Mouse (Mus musculus) hindbrain, embryonic 12.5 days (tissue): Measurements from ENCODE around the gene Ppan. TPM values are rescaled to one million over a fixed set of nuclear protein-coding genes. Genes with fewer than 3 reads are reported as not detected.
A peak's percentile ranks its signal among the peaks of the same experiment; 100 is the strongest.

Source experiments
- ATAC-seq: fragments of 200-750 bp; cut with Nextera tagmentation; 2 replicates; pipeline ENCODE4 v1.8.0; 2017; ENCODE audit warnings: moderate TSS enrichment; ENCODE audit not compliant: low FRiP score
- H3K27ac ChIP-seq: fragments of 300-500 bp; sonication (generic); 2 replicates; pipeline ENCODE4 v1.5.1; 2016; ENCODE audit warnings: mild to moderate bottlenecking
- H3K27me3 ChIP-seq: fragments of 300-500 bp; sonication (generic); 2 replicates; pipeline ENCODE4 v1.6.1; 2016; ENCODE audit warnings: mild to moderate bottlenecking
- H3K36me3 ChIP-seq: fragments of 300-500 bp; sonication (generic); 2 replicates; pipeline ENCODE4 v1.6.1; 2016; ENCODE audit warnings: mild to moderate bottlenecking
- H3K4me1 ChIP-seq: fragments of 300-500 bp; sonication (generic); 2 replicates; pipeline ENCODE4 v1.6.1; 2016
- H3K4me2 ChIP-seq: fragments of 300-500 bp; sonication (generic); replicated peaks from 2 replicates; pipeline ENCODE4 v1.6.1; 2016; ENCODE audit warnings: mild to moderate bottlenecking
- H3K4me3 ChIP-seq: fragments of 300-500 bp; sonication (generic); 2 replicates; pipeline ENCODE4 v1.5.1; 2016; ENCODE audit warnings: mild to moderate bottlenecking
- H3K9ac ChIP-seq: fragments of 300-500 bp; sonication (generic); 2 replicates; pipeline ENCODE4 v1.6.1; 2016; ENCODE audit warnings: mild to moderate bottlenecking, moderate library complexity
- H3K9me3 ChIP-seq: fragments of 300-500 bp; sonication (generic); replicated peaks from 2 replicates; pipeline ENCODE4 v1.6.1; 2016; ENCODE audit warnings: mild to moderate bottlenecking
- WGBS: fragments of 180-500 bp; shearing (Covaris S2); methylation state at CpG from one replicate; pipeline ENCODE4 v1.1.7; 2016; 5-methylcytosine and 5-hydroxymethylcytosine counted together
- polyA plus RNA-seq: library from polyadenylated mRNA; unstranded; fragments of >200 nt; fragmentation: Nextera tagmentation; extraction: Ambion mirVana; gene quantifications from 2 replicates; pipeline ENCODE4 v1.2.1, GENCODE M21; 2016

Ppan gene
- 55.1 and 59.5 TPM in 2 replicates for polyA plus RNA-seq

DNA sequence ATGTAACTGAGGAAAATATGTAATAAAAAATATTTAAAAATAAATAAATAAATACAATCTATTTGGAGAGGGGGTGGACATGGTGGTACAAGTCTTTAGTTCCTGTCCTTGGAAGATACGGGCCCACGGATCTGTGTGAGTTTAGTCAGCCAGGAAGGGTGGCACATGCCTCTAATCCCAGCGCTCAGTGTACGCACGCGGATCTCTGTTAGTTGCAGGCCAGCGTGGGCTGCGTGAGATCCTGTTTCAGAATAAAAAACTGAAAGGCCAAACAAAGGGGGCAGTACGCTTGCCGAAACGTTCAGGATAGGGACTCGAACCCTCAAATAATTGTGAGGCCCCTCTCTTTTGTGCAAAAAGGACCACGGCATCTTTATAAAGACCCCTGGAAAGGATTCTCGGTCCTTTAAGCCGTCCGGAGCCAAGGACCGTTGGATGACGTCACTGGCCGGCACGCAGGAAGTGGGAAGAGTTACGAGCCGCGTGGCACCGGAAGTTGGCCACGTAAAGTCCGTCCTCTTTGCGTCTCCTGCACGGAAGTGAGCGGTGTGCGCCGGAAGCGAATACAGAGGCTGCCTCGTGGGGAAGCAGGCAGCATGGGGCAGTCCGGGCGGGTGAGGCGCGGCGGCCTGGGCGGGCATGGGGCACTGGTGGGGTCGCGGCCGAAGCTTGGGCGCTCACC, at the start of gene Ppan:
Gene Ppan (plus strand): TSS at position 472 of the 682 bp plus-strand sequence.
- peak; percentile 96 for ATAC-seq

GRCm38 (mm10) chr9:20838931-20839330, 49.0 kb upstream of the Ppan start:
- Histone ChIP-seq H3K9ac (no peak overlapping the region), H3K4me3 (no peak overlapping the region), H3K9me3 (no peaks in the 10 kb centered on the region), H3K4me2 (no peak overlapping the region), H3K36me3 (no peaks in the 10 kb centered on the region), H3K27ac (no peak overlapping the region), H3K27me3 (peaks cover 3% of the 10 kb centered on the region; the same call in 1 of the 2 replicates), H3K4me1 (no peaks in the 10 kb centered on the region)
- WGBS, result 51% methylated on average over 6 of the region's 6 CpGs
- no peak for ATAC-seq

More for the DNA sequence above, at the start of gene Ppan:
- Histone ChIP-seq H3K9ac (peak within 1 kb of the TSS; percentile 80), H3K4me3 (peak within 1 kb of the TSS; percentile 86), H3K27ac (peak within 1 kb of the TSS; percentile 92), H3K27me3 (no peaks in the 10 kb centered on the region), H3K9me3 (no peaks in the 10 kb centered on the region), H3K4me1 (peaks cover 16% of the 10 kb centered on the region), H3K4me2 (peak within 1 kb of the TSS; percentile 88), H3K36me3 (peaks cover 35% of the 10 kb centered on the region)
- WGBS, result under 1% methylated on average over 43 of the region's 43 CpGs

DNA sequence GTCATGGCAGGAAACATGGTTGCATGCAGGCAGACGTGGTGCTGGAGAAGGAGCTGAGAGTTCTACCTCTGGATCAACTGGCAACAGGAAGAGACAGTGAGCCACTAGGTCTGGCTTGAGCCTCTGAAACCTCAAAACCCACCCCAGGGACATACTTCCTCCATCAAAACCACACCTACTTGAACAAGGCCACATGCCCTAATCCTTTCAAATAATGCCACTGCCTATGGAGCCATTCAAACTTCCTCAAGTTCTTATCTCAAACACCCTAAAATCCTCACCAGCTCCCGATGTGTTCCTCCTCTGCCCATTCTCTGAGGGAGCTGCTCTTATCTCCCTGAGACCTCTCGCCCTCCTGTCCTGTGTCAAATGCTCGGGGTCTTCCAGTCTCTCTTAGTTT, 45.8 kb upstream of the Ppan start:
- ATAC-seq, result no peak
- H3K4me3 ChIP-seq, result no peak overlapping the region
- H3K9me3 ChIP-seq, result no peaks in the 10 kb centered on the region
- H3K36me3 ChIP-seq, result no peaks in the 10 kb centered on the region
- no peak overlapping the region for H3K9ac ChIP-seq
- H3K27ac ChIP-seq, result no peak overlapping the region
- peaks cover 8% of the 10 kb centered on the region; the same call in 1 of the 2 replicates for H3K27me3 ChIP-seq
- H3K4me1 ChIP-seq, result no peaks in the 10 kb centered on the region
- WGBS, result 75% methylated on average over 4 of the region's 4 CpGs
- H3K4me2 ChIP-seq, result no peak overlapping the region

DNA sequence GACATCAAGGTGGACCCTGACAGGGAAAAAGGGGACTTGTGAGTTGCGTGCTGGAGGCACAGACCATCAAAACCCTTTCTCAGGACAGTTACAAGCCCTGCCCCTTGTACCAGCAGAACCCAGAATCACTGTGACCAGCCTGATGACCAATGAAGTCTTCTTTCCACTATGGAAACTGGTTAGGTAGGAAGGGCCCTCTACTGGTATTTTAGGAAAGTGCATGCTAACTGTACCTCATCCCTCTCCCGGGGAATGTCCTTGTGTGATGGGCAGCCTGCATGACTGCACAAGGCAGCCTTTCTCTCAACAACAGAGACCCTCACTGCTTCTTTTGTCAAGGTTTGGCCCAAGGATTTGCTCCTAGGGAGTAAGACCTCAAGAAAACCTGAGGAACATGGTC, 45.3 kb upstream of the Ppan start:
- 19% methylated on average over 2 of the region's 2 CpGs for WGBS
- Histone ChIP-seq H3K36me3 (no peaks in the 10 kb centered on the region), H3K4me3 (no peak overlapping the region), H3K27me3 (peaks cover 8% of the 10 kb centered on the region; the same call in 1 of the 2 replicates), H3K4me2 (no peak overlapping the region), H3K9me3 (no peaks in the 10 kb centered on the region), H3K27ac (no peak overlapping the region), H3K9ac (no peak overlapping the region), H3K4me1 (no peaks in the 10 kb centered on the region)
- no peak for ATAC-seq

DNA sequence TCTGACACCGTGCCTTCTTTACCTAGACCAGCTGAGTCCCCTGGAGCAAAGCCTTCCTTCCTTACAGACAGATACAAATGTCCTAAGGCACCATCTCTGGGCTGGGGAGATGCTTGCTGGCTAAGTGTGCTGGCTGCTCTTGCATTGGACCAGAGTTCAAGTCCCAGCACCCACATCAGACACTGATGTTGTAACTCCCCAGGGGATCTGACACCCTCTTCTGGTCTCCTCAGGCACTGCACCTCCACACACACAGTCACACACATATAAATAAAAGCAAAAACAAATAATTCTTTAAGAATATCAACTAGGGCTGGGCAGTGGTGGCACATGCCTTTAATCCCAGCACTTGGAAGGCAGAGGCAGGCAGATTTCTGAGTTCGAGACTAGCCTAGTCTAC, 37.8 kb upstream of the Ppan start:
- H3K4me3 ChIP-seq, result no peak overlapping the region
- H3K27me3 ChIP-seq, result no peaks in the 10 kb centered on the region; the same call in 1 of the 2 replicates
- H3K36me3 ChIP-seq, result no peaks in the 10 kb centered on the region
- H3K9me3 ChIP-seq, result no peaks in the 10 kb centered on the region
- no peak overlapping the region for H3K4me2 ChIP-seq
- no peak overlapping the region for H3K9ac ChIP-seq
- ATAC-seq, result no peak
- no peaks in the 10 kb centered on the region for H3K4me1 ChIP-seq
- WGBS, result 92% methylated on average over 2 of the region's 2 CpGs
- no peak overlapping the region for H3K27ac ChIP-seq

DNA sequence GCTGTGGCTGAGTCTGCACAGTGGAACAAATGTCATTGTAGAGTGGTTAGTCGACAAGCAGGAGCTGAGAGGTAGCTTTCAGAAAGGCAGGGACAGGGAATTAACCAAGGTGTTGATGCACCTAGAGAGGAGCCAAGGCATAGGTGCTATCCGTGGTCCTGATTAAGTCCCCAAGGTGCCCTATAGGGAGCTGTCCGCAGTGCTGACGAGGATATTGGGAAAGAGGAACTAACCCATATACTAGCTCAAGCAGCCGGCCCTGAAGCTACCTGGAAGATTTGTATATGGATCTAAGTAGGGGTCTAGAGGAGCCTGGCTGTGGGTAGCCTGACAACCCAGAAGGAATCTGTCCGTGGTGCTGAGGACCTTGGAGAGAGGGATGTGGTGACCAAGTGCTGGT, 30.8 kb upstream of the Ppan start:
- WGBS, result 10% methylated on average over 6 of the region's 6 CpGs
- no peaks in the 10 kb centered on the region for H3K36me3 ChIP-seq
- no peak overlapping the region for H3K4me3 ChIP-seq
- no peak overlapping the region for H3K4me2 ChIP-seq
- no peak for ATAC-seq
- no peak overlapping the region for H3K27ac ChIP-seq
- H3K4me1 ChIP-seq, result no peaks in the 10 kb centered on the region
- H3K9me3 ChIP-seq, result no peaks in the 10 kb centered on the region
- H3K9ac ChIP-seq, result no peak overlapping the region
- 0 out of 2 replicates have a peak, but pooled peaks cover 5% of the 10 kb centered on the region for H3K27me3 ChIP-seq

GRCm38 (mm10) chr9:20859926-20860325, 28.0 kb upstream of the Ppan start:
- Histone ChIP-seq H3K4me2 (no peak overlapping the region), H3K27ac (no peak overlapping the region), H3K9me3 (no peaks in the 10 kb centered on the region), H3K4me3 (no peak overlapping the region), H3K36me3 (no peaks in the 10 kb centered on the region), H3K9ac (no peak overlapping the region), H3K27me3 (0 out of 2 replicates have a peak, but pooled peaks cover 5% of the 10 kb centered on the region), H3K4me1 (no peaks in the 10 kb centered on the region)
- 53% methylated on average over 6 of the region's 6 CpGs for WGBS
- ATAC-seq, result no peak

GRCm38 (mm10) chr9:20861821-20862220, 26.2 kb upstream of the Ppan start:
- Histone ChIP-seq H3K4me1 (no peaks in the 10 kb centered on the region), H3K27me3 (peaks cover 17% of the 10 kb centered on the region), H3K36me3 (no peaks in the 10 kb centered on the region), H3K9me3 (no peaks in the 10 kb centered on the region), H3K4me2 (no peak overlapping the region), H3K9ac (no peak overlapping the region), H3K27ac (no peak overlapping the region), H3K4me3 (no peak overlapping the region)
- no peak for ATAC-seq
- 19% methylated on average over 4 of the region's 4 CpGs for WGBS

- WGBS, result 65% methylated on average over 4 of the region's 4 CpGs
- Histone ChIP-seq H3K4me3 (no peak overlapping the region), H3K4me1 (no peaks in the 10 kb centered on the region), H3K9ac (no peak overlapping the region), H3K4me2 (no peak overlapping the region), H3K36me3 (no peaks in the 10 kb centered on the region), H3K27ac (no peak overlapping the region), H3K27me3 (peaks cover 21% of the 10 kb centered on the region), H3K9me3 (no peaks in the 10 kb centered on the region)
- ATAC-seq, result no peak
Observed at GRCm38 (mm10) chr9:20862225-20862624, 25.8 kb upstream of the Ppan start.

DNA sequence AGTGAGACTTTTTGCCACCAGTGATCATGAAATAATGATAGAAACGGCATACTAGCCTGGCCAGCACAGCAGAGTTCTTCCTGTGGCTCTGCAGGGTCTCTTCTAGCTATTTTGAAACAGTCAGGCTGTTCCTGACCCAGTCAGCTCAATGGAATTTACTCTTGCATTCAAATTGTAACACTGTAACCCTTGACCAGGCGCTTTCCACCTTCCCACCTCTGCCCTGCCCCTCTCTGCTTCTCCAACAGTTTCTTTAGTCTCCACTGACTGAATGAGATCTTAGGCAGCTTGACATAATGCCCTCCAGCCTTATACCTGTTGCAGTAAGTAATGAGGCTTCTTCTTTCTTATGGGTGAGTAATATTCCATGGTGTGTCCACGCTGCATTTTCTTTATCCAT, 21.1 kb upstream of the Ppan start:
- H3K36me3 ChIP-seq, result no peaks in the 10 kb centered on the region
- WGBS, result 60% methylated on average over 3 of the region's 3 CpGs
- peaks cover 53% of the 10 kb centered on the region for H3K27me3 ChIP-seq
- no peaks in the 10 kb centered on the region for H3K4me1 ChIP-seq
- H3K27ac ChIP-seq, result no peak overlapping the region
- H3K4me3 ChIP-seq, result no peak overlapping the region
- no peaks in the 10 kb centered on the region for H3K9me3 ChIP-seq
- no peak for ATAC-seq
- H3K4me2 ChIP-seq, result no peak overlapping the region
- no peak overlapping the region for H3K9ac ChIP-seq

- no peaks in the 10 kb centered on the region for H3K36me3 ChIP-seq
- peak within 1 kb of the TSS; percentile 23 for H3K4me3 ChIP-seq
- H3K4me1 ChIP-seq, result no peaks in the 10 kb centered on the region
- peak within 1 kb of the TSS; percentile 39 for H3K4me2 ChIP-seq
- 11% methylated on average over 51 of the region's 53 CpGs for WGBS
- H3K27me3 ChIP-seq, result peaks cover 53% of the 10 kb centered on the region
- H3K9ac ChIP-seq, result no peak within 1 kb of the TSS
- H3K9me3 ChIP-seq, result no peaks in the 10 kb centered on the region
- no peak for ATAC-seq
- H3K27ac ChIP-seq, result no peak within 1 kb of the TSS
Observed at GRCm38 (mm10) chr9:20868448-20869001, 19.4 kb upstream of the Ppan start, which contains the start of gene A230050P20Rik. Gene A230050P20Rik, plus strand, starts transcription at chr9:20868642.

- Histone ChIP-seq H3K27me3 (peaks cover 53% of the 10 kb centered on the region), H3K4me3 (peak overlapping the region; percentile 23), H3K36me3 (no peaks in the 10 kb centered on the region), H3K4me1 (no peaks in the 10 kb centered on the region), H3K4me2 (peak overlapping the region; percentile 39), H3K9me3 (no peaks in the 10 kb centered on the region), H3K27ac (no peak overlapping the region), H3K9ac (no peak overlapping the region)
- no peak for ATAC-seq
- WGBS, result 8% methylated on average over 19 of the region's 19 CpGs
Observed at GRCm38 (mm10) chr9:20869246-20869645, 18.7 kb upstream of the Ppan start.
